Mouse (Mus musculus): ENCODE data around the gene Jund. TPM values are rescaled to one million over a fixed set of nuclear protein-coding genes. Genes with fewer than 3 reads are reported as not detected.

Gene Jund
- total RNA-seq (2012; rRNA removed) (279 and 287 TPM in 2 replicates), total RNA-seq (2014; rRNA removed) (147 and 191 TPM in 2 replicates), polyA plus RNA-seq (2012; ENCODE audit: insufficient read length, low read depth) (255 and 283 TPM in 2 replicates)

DNA sequence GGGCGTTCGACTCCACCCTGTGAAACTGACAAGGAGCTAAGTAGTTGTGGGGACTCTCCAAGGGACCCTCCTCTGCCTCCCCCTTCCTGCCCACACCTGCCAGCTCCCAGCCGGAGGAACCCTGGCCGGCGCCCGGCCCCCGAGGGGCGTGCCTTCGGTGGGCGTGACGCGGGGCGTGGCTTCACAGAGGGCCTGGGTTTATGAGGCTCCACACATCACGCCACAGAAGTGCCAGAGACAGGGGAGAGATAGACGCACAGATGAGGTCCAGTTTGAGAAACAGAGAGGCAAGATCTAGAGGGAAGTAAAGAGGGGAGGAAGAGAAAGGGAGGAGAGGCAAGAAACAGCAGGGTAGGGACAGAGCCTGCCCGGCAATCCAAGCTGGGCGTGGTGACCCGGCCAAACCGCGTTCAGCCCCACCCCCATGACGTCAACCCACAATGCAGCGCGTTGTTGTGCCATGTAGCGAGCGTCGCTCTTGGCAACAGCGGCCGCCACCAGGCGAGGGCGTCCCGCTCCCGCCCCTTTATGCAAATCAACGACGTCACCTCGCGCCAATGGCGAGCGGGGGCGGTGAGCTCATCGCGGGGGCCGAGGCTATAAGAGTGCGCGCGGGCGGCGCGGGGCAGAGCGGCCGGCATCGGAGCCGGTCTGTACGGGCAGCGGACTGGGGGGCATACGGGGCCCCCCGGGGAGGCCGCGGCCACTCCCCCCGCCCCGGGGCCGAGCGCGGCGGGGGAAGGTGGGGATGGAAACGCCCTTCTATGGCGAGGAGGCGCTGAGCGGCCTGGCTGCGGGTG is at the start of gene Jund:
Jund (plus strand) TSS at position 640 of the 800 bp plus-strand sequence.
- dilution Hi-C loops (cut with MboI; ENCODE audit: extremely low pct_ligation_motif_present, extremely low pct_unique_long_range_greater_than_20kb, low sequenced_read_pairs): no loop called here
- TF ChIP-seq BHLHE40 (IDR thresholded peaks at IDR 0.05; ENCODE audit: low read depth, low read length): 0 out of 2 replicates have a peak, but pooled peaks have one; percentile 2
- no peak for TF ChIP-seq EP300 (IDR thresholded peaks at IDR 0.05; ENCODE audit: low read length)
- peak; percentile 95 for TF ChIP-seq JUN (IDR thresholded peaks at IDR 0.05; ENCODE audit: insufficient read depth, low read depth, low read length)
- peak; percentile 99 for TF ChIP-seq ZMIZ1 (IDR thresholded peaks at IDR 0.05; ENCODE audit: low read depth, low read length)
- no peak; the same call in 1 of the 2 replicates for TF ChIP-seq USF1 (IDR thresholded peaks at IDR 0.05; ENCODE audit: low read depth, low read length)
- peak; percentile 61 for TF ChIP-seq MAZ (IDR thresholded peaks at IDR 0.05; ENCODE audit: low read depth, low read length)
- TF ChIP-seq ZNF384 (IDR thresholded peaks at IDR 0.05; ENCODE audit: low read depth, low read length): no peak
- peak; percentile 55; the same call in 1 of the 2 replicates for TF ChIP-seq IRF4 (IDR thresholded peaks at IDR 0.05; ENCODE audit: low read depth, low read length)
- TF ChIP-seq MAFK (IDR thresholded peaks at IDR 0.05; ENCODE audit: insufficient replicate concordance, low read length): no peak
- TF ChIP-seq ELF1 (IDR thresholded peaks at IDR 0.05; ENCODE audit: low read depth, low read length): peak; percentile 32
- TF ChIP-seq MXI1 (IDR thresholded peaks at IDR 0.05; ENCODE audit: low read depth, low read length): peak; percentile 94
- TF ChIP-seq USF2 (conservative IDR thresholded peaks at IDR 0.05; ENCODE audit: low read depth, low read length): no peak
- TF ChIP-seq UBTF (IDR thresholded peaks at IDR 0.05; ENCODE audit: low read depth, low read length): no peak
- TF ChIP-seq NRF1 (IDR thresholded peaks at IDR 0.05; ENCODE audit: low read depth, low read length): peak; percentile 50
- TF ChIP-seq JUND (conservative IDR thresholded peaks at IDR 0.05; ENCODE audit: low read depth, low read length): peak; percentile 76; the same call in 1 of the 2 replicates
- TF ChIP-seq SIN3A (IDR thresholded peaks at IDR 0.05; ENCODE audit: low read length): peak; percentile 62; the same call in 1 of the 2 replicates
- TF ChIP-seq HCFC1 (IDR thresholded peaks at IDR 0.05; ENCODE audit: low read depth, low read length): peak; percentile 61
- 0 out of 2 replicates have a peak, but pooled peaks have one; percentile 43 for TF ChIP-seq MYC (IDR thresholded peaks at IDR 0.05; ENCODE audit: low read depth, low read length)
- no peak for TF ChIP-seq PAX5 (IDR thresholded peaks at IDR 0.05; ENCODE audit: low read length)
- TF ChIP-seq TCF12 (IDR thresholded peaks at IDR 0.05; ENCODE audit: low read depth, low read length): peak; percentile 96
- peak; percentile 100 for TF ChIP-seq POLR2A (IDR thresholded peaks at IDR 0.05; ENCODE audit: low read depth, low read length)
- no peak for TF ChIP-seq E2F4 (IDR thresholded peaks at IDR 0.05; ENCODE audit: insufficient replicate concordance, low read depth, low read length)
- 0 out of 2 replicates have a peak, but pooled peaks have one; percentile 34 for TF ChIP-seq KAT2A (IDR thresholded peaks at IDR 0.05; ENCODE audit: insufficient replicate concordance, low read length)
- TF ChIP-seq POLR2AphosphoS2 (IDR thresholded peaks at IDR 0.05; ENCODE audit: low read depth, low read length): peak; percentile 94
- TF ChIP-seq ZC3H11A (IDR thresholded peaks at IDR 0.05; ENCODE audit: low read depth, low read length): no peak
- no peak; the same call in 1 of the 2 replicates for TF ChIP-seq CHD1 (IDR thresholded peaks at IDR 0.05; ENCODE audit: low read depth, low read length)
- no peak for TF ChIP-seq RAD21 (IDR thresholded peaks at IDR 0.05; ENCODE audit: low read depth, low read length)
- TF ChIP-seq MAX (IDR thresholded peaks at IDR 0.05; ENCODE audit: low read length): peak; percentile 59
- TF ChIP-seq NELFE (IDR thresholded peaks at IDR 0.05; ENCODE audit: low read depth, low read length): peak; percentile 99
- TF ChIP-seq RCOR1 (conservative IDR thresholded peaks at IDR 0.05; ENCODE audit: low read depth, low read length): no peak
- TF ChIP-seq CTCF (conservative IDR thresholded peaks at IDR 0.05 in 1 of 2, IDR thresholded peaks at IDR 0.05 in 1 of 2; ENCODE audit: low read depth in 2 of 2, low read length in 2 of 2): no peak
- no peak for TF ChIP-seq ZKSCAN1 (IDR thresholded peaks at IDR 0.05; ENCODE audit: borderline replicate concordance, low read depth, low read length)
- peak; percentile 63; the same call in 1 of the 2 replicates for TF ChIP-seq CHD2 (IDR thresholded peaks at IDR 0.05; ENCODE audit: low read length)
- peak; percentile 41; the same call in 1 of the 2 replicates for TF ChIP-seq MEF2A (IDR thresholded peaks at IDR 0.05; ENCODE audit: borderline replicate concordance, low read depth, low read length)
- TF ChIP-seq GABPA (IDR thresholded peaks at IDR 0.05; ENCODE audit: insufficient replicate concordance, low read depth, low read length): no peak
- no peak for TF ChIP-seq SMC3 (IDR thresholded peaks at IDR 0.05; ENCODE audit: low read depth, low read length)
- peak; percentile 92 for TF ChIP-seq TBP (conservative IDR thresholded peaks at IDR 0.05; ENCODE audit: low read depth, low read length)
- TF ChIP-seq ETS1 (conservative IDR thresholded peaks at IDR 0.05; ENCODE audit: low read depth, low read length): peak; percentile 42
- DNase-seq (ENCODE audit: extremely low read depth): peak; percentile 97
- Histone ChIP-seq H3K27me3 (replicated peaks) (no peaks in the 10 kb centered on the region), H3K4me2 (ENCODE audit: insufficient read depth, low read depth, poor library complexity, severe bottlenecking) (peak within 1 kb of the TSS; percentile 79), H3K9ac (ENCODE audit: insufficient read depth, low read depth) (peak within 1 kb of the TSS; percentile 99), H3K9me3 (replicated peaks; ENCODE audit: low read length) (no peaks in the 10 kb centered on the region), H3K4me1 (ENCODE audit: control insufficient read depth in 1 of 2, insufficient read depth in 2 of 2) (peaks cover 17 to 60% of the 10 kb centered on the region in 2 experiments), H3K36me3 (replicated peaks in 1 of 2; ENCODE audit: control insufficient read depth in 1 of 2, insufficient read depth in 1 of 2, low read length in 1 of 2) (peaks cover 0 to 26% of the 10 kb centered on the region in 2 experiments), H3K27ac (ENCODE audit: insufficient read depth, low read depth) (peak within 1 kb of the TSS; percentile 99), H3K79me2 (replicated peaks; ENCODE audit: control insufficient read depth, extremely low read depth, insufficient read depth, poor library complexity, severe bottlenecking) (peaks cover 23% of the 10 kb centered on the region), H3K4me3 (replicated peaks in 1 of 3; ENCODE audit: low read depth in 2 of 3, low read length in 2 of 3, poor library complexity in 1 of 3) (peak within 1 kb of the TSS; percentile 80 to 99 (median 82))
- in situ Hi-C loops (cut with MboI; ENCODE audit: low pct_ligation_motif_present, low pct_unique_long_range_greater_than_20kb, low sequenced_read_pairs): no loop called here

Measured in CH12.LX (cell line).